Mouse (Mus musculus) gastrocnemius, adult 18-20 months (tissue): ENCODE measurements around the gene Rpap3. TPM values are rescaled to one million over a fixed set of nuclear protein-coding genes. Genes with fewer than 3 reads are reported as not detected.
A peak's percentile ranks its signal among the peaks of the same experiment; 100 is the strongest.

ENCODE experiments used
- DNase-seq: peaks from one replicate; pipeline ENCODE4 v3.0.0; 2021; ENCODE audit warnings: low spot score
- long read RNA-seq, 2 experiments: library from polyadenylated mRNA; stranded (forward); transcript quantifications; one replicate each; pipeline ENCODE4 v2.0.0; 2021
- total RNA-seq, 2 experiments: library from RNA; stranded (reverse); gene quantifications; 2 replicates each; pipeline ENCODE4 v1.2.3; 2021

Rpap3 gene
- total RNA-seq: 10 to 100 TPM; 12.0 to 14.0 TPM
- long read RNA-seq, experiment 1, transcript Rpap3-201 (17 exons, 2,271 nt): major isoform, 21 of 26 reads
- long read RNA-seq, experiment 1, partial matches to known transcripts: 2 of 26 reads
- long read RNA-seq, experiment 1, other reads (novel, unspliced or antisense): 3 of 26 reads
- long read RNA-seq, experiment 2, transcript Rpap3-201 (17 exons, 2,271 nt): major isoform, 24 of 30 reads
- long read RNA-seq, experiment 2, partial matches to known transcripts: 2 of 30 reads
- long read RNA-seq, experiment 2, other reads (novel, unspliced or antisense): 4 of 30 reads

DNA sequence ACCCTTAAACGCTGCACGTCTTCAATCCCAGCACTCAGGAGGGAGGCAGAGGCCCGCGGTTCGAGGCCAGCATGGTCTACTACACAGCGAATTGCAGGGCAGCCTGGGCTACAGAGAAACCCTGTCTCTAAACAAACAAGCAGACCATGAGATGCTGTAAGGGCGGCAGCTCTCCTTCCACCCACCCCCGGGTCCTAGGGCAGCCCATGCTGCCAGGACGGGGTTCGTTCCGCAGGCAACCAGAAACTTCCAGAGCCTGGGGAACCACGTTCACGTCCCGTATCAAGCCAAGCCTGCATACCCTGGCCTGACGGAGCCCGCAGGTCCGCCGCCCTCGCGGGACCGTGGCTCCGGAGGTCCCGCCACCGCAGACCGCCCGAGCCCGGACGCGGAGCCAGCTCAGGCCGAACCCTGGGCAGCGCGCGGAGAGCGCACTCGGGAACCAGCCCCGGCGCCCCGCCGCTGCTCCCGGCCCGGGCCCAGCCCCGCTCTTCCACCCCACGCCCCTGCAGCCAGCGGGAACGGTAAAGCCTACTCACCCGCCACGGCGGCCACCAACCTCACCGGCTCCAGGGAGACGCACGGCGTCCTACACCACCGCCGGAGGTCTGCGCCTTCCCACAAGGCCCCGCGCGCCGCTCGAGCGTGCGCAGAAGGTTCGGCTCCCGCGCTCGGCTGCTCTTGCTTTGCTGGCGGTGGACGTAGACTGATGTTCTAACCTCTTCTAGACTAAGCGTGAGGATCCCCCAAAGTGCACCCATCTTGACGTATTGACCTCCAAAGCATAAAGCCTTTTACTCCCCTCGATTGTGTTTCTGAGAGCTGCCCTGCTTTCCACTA lies at the start of gene Rpap3:
TSS of gene Rpap3 (minus strand) at position 615 of the 840 bp plus-strand sequence.
- peak; percentile 85 for DNase-seq

DNA sequence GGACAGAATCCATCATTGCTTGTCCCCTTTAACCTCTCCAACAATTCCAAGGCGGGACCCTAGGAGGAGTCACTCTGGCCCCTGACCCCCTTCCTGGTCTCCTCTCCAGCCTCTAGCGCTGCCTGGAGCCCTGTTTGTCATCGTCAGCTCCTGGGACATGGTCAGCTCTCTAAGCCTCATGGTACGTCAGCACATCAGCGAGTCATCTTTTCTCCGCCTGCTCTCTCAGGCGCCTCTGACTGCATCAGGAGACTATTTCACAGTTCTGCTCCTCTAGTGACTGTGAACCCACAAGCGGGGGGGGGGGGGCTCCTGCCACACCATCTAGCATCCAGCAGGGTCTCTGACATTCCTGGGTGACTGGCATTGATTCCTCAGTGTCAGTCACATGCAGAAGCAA lies 49.7 kb upstream of the Rpap3 start:
- DNase-seq: no peak

DNA sequence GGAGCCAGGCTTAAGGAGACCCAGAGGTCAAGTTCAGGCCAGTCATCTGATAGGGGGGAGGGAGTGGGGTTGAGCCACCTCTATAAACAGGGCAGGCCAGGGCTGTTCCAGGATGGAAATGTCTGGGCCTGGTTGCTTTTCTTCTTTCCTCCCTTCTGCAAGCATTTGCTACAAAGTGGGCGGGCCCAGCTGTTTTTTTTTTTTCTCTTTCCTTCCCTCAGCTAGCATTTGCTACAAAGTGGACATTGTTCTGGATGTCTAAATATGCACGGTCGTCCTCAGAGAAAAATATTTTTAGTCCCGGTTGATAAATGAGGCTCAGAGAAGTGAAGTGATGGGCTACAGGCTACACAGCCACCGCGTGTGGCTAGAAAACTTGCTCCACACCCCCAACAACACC lies 48.9 kb upstream of the Rpap3 start:
- DNase-seq: no peak

DNA sequence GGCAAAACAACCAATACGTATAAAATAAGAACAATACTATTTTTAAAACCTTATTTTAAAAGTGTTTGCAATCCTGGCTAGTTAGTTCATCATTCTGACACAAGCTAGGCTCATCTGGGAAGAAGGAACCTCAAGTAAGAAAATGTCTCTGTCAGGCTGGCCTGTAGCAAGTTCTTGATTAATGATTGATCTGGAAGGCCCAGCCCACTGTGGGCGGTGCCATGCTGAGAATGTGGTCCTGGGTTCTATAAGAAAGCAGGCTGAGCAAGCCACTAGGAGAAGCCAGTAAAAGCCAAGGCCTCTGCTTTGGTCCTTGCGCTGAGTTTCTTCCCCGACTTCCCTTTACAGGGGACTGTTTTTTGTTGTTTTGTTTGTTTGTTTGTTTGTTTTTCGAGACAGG lies 46.9 kb upstream of the Rpap3 start:
- no peak for DNase-seq

DNA sequence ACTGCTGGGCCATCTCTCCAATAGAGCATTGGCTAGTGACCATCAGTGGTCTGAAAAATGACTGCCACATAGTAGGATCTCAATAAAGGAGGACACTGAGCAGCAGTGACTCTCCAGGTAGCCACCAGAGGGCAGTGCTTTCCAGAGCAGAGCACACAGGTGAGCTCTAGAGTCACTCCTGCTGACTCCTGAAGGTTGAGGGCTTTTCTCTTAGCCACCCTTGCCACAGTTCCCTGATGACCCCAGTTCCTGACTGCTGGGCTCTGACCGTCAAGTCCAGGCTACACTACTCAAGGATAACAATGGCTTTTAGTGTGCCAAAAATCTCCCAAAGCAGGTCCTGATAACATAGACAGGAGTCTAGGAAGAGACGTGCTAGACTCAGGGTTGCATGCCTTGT lies 46.1 kb upstream of the Rpap3 start:
- no peak for DNase-seq

DNA sequence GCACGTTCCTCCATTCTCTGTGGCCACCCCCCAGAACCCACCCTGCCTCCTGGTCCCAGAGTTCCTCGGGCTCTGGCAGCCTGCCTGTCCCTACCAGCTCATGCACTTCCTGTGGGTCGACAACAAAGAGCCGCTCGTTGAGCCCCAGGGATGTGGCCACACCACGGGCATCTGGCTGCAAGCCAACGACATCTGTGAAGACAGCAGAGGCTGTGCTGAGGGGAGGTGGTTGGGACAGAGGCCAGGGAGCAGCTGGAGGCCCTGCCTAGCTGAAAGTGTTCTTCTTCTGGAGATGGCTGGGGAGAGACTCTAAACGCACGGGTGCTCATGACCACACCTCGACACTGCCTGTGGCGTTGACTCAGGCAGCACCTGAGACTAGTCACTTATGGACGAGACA lies 45.1 kb upstream of the Rpap3 start:
- peak; percentile 40 for DNase-seq

DNA sequence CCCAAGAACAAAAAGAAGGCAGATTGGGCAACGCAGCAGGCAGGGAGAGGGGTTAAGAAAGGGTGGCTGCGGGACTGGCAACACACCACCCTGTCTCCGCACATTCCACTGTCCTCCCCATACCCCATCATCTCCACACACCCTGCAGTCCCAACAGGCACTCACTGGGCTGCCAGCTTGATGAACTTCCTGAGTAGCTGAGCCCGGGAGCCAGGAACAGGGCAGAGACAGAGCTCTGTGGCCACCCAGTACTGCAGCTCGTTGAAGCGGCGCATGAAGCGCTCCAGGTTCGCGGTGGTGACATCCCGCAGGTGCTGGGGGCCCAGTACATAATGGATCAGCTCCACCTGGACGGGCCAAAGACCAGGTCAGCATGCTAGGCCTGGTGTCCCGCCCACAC lies 44.2 kb upstream of the Rpap3 start:
- no peak for DNase-seq

DNA sequence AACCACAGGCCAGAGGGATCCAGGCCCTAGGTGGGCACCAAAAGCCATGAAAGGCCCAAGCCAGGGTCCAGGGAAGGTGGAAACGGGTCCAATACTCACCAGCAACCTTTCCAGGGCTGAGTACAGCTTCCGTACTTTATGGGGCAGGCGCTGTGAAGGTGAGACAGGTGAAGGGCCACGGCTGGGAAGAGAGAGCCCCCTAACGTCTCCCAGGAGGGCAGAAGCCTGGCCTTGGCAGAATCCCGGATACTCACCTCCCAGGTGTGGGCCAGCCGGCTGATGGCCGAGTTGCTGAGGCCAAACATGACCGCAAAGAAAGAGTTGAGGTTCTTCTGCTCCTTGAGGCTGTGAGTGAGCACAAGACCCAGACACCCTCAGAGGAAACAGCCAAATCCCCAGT lies 43.8 kb upstream of the Rpap3 start:
- no peak for DNase-seq

DNA sequence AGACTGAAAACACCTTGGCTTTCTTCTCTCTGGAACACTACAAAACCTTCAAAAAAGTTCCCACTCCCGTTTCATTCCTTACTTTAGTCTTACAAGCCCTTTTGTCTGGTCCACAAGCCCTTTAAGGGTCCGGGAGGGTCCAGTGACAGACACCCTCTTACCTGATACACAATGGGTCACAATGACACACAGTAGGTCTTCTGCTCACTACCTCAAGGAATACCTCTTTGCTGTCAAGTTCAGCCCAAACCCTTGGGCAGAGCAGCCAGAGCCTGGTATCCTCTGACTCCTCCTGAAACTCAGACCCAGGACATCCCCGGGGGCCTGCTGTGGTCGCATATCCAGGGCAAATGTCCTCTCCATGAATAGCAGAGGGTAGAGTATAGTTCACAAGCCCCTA lies 43.3 kb upstream of the Rpap3 start:
- no peak for DNase-seq

DNA sequence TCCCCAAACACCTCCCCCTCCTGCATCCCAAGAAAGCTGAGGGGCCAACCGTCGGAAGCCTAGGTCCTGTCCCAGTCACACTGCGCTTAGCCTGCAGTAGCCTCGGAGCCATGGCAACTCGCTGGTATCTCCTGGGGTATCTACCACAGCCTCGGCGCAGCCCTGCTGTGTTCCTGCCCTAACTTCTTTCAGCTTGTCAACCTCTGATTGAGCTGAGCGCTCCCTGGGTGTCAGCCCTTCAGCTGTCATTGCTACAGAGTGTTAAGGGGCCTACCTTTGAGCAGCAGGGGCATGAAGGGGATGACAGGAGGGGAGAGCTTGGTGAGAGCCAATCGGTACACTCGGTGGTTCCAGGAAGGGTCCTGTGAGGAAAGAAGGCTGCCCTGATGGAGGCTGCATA lies 42.7 kb upstream of the Rpap3 start:
- no peak for DNase-seq

DNA sequence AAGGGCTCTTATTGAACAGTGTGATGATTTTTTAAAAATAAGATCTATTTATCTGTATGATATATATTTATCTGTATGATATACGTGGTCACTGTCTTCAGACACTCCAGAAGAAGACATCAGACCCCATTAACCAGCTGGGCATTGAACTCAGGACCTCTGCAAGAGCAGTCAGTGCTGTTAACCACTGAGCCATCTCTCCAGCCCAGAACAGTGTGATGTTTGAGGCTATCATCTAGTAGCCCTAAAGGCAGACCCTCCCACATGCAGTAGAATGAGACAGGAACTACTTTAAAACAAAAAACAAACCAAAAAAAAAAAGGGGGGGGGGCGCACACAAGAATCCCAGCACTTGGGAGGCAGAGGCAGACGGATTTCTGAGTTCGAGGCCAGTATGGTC lies 41.9 kb upstream of the Rpap3 start:
- no peak for DNase-seq

DNA sequence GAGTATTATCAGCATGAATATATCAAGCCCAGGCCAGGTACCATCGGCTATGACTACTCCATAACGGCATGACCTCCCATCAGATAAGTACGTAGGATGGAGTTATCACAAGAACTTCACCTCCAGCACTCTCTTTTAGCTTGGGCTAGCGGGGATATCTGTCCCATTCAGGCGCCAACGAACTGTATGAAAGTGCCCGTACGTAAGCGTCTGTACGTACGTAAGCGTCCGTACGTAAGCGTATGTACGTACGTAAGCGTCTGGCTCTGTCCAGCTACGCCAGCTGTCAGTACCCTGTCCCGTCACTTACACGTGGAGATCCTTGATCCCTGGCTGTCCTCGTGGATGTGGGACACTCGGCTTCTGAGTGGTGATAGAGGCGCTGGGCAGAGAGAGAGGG lies 41.1 kb upstream of the Rpap3 start:
- no peak for DNase-seq

DNA sequence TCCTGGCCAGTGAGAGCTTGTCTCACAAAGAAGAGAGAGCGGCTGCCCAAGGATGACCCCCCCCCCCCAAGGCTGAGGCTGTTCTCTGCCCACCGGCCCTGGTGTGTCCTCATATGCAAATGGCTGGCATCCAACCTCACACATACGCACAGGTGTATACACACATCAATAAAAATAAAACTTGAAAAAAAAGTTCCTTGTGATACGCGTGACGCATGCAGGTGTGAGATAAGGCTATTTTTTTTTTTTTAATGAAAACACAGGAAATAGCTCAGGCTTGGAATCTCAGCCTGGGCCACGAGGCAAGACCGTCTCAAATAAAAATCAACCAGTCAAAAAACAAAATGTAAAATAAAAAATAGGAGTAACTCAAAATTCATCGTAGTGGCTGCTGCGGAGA lies 40.7 kb upstream of the Rpap3 start:
- no peak for DNase-seq

DNA sequence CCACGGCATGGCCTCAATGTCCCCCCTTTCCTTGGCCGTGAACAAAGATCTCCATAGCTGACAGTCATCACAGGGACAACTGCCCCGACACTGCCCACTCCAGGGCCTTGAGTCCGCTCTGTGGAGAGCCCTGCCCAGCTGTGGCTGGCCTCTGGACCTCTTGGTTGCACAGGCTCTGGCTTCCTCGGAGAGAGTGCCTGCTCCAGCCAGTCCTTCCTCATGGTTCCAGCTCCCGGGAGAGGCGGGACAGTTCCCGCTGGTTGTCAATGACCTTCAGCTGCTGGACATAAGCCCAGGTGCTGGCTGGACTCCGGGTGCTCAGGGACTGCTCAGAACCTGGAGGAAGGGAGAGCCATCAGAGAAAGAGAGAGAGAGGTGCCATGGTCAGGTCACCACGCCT lies 39.7 kb upstream of the Rpap3 start:
- DNase-seq: peak; percentile 84

DNA sequence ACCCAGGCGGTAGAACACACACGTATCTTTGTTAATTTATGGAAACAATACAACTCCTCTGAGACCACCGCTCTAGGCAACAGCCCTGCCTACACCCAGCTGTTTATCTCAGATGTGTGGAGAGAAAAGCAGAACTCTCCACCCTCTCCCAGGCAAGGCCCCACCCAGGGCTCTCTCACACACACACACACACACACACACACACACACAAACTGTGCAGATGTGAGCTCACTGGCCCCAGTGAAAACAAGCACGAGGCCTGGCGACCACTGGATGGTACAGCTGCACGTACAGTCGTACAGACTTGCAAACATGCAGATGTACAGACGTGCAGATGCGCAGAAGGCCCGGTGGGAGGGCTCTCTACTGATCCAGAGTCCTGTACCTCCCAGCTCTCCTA lies 39.3 kb upstream of the Rpap3 start:
- DNase-seq: peak; percentile 44

DNA sequence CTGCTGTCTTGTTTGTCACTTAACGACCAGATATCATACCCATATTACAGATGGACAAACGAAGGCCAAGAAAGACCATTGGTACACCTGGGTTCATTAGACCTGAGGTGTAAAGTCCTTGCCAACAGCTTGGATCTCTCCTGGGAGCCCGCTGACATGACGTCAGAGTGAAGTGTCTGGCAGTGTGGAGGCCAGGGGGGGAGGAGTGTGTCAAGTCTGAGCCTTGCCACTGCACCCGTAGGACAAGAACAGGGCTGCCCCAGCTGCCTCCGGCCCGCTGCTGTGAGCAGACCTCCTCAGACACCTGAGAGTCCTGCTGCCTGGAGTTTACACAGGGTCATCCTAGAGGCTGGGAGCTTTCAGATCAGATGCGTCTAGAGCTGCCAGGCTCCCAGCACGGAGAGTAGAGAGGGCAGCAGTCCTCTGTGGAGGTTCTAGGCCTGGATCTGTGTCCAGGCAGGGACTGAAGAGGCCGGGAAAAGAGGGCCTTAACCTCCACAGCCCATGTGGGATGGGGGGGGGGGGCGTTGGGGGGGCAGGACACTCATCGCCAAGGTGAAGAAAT lies 38.4 kb upstream of the Rpap3 start:
- DNase-seq: no peak

DNA sequence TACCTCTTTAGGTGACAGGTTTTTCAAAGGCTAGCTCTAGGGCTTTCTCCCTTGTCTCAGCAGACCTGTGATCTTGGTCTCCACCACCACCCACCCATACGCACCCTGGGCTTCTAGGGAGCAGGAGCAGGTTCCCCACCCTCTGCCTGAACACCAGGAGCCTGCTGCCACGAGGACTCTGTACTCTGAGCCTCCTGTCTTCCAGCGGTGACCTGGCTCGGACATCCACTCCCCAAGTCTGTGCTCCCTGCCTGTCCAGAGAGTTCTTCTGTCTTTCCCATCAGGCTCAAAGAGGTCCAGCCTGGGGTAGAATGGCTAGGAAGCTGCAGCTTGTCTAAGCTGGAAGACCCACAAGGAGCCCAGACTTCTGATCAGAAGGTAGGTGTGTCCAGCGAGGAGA lies 37.6 kb upstream of the Rpap3 start:
- DNase-seq: no peak

DNA sequence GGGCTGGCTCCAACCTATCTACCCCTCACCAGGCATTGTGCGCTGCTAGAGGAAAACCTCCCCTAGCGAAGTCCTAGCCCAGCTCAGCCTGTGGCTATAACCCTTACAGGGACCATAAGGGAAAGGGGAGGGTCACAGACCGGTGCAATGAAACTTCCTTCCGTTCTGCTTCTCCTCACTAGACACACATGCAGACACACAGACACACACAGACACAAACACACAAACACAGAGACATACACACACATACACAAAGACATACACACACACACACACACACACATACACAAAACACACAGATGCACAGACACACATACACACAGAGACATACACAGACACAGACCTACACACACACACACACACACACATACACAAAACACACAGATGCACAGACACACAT lies 37.0 kb upstream of the Rpap3 start:
- DNase-seq: no peak

DNA sequence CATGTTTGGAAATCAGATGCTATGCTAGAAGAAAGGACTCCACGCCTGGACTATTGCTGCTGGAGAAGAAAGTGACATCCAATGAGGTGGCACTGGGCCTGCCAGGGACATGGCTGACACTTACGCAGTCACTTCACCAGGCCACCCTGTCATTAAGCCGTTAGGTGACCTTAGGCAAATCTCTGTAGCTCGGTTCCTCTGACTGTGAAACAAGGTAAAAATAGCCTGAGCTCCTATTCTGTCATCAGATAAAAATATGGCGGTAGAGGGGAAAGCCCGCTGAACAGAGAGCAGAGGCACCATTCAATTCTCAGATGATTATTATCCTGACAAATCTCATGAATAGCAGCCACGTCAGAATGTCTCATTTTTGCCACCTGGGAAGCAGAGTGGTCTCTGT lies 36.4 kb upstream of the Rpap3 start:
- peak; percentile 58 for DNase-seq

DNA sequence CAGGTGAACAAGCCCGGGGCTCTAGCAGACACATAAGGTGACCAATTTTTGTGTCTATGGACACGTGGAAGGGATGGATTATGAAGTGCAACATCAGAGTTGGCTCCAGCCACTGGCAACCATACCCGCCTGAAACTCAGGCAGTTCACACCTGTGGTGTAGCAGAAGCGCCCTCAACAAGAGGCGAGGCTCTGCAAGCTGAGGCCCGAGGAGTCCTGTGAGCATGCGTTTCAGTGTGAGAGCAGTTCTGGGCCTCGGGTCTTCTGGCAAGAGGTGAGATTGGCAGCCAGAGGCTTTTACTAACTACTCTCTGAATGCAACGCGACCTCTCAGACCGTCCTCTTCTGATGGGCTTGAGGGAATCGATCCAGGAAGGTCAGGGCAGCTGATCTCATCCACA lies 36.0 kb upstream of the Rpap3 start:
- no peak for DNase-seq

DNA sequence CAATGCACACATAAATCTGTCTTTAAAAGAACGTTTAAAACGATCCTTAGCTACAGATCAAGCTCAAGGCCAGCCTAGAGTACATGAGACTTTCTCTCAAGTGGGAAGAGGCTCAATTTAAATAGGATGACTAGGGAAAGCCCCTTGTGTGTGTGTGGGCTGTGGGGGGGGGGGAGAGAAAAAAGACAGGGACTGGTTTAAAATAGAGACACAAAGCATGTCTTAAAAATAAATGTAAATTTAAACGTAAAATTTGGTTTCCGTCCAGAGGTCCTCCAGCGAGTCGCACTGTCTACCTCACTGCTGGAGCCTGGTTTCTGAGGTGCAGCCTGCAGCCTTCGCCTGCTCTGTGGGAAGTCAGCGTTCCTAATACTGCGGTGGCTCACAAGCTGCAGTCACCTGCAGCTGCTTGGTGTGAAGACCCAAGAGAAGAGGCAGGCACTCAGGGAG lies 34.7 kb upstream of the Rpap3 start:
- DNase-seq: no peak

DNA sequence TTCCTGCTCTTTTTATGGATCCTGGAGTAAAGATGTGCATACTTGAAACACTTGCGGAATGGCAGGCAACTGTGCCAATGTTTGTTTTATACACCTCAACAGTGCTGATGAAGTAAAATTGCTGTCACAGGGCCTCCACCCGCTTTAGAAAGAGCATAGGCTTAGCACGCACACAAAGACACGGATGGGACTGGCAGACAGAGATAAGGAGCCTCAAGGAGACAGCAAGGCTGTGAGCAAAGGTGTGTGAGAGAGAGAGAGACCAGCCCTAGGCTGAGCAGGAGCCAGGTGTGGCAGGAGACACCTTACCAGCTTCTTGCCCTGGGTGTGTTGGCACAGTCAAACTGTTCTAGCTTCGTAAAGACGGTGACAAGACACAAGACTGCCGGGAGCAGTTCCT lies 33.3 kb upstream of the Rpap3 start:
- no peak for DNase-seq

DNA sequence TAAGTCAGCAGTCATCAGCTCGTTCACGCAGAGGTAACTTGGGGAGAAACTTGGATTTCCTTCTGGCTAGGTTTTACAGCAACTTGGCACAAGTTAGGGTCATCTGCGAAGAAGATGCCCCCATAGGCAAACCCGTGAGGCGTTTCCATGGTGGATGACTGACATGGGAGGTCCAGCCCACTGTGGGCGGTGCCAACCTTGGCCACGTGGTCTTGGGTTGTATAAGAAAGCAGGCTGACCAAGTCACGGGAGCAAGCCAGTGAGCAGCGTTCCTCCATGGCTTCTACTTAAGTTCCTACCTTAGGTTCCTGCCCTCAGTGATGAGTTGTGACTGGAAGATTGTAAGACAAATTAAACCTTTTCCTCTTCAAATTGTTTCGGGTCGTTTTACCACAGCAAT lies 26.4 kb upstream of the Rpap3 start:
- DNase-seq: no peak
